Mouse (Mus musculus): ENCODE results near the gene Ptgs2. TPM values are rescaled to one million over a fixed set of nuclear protein-coding genes. Genes with fewer than 3 reads are reported as not detected.

Ptgs2 gene
- polyA plus RNA-seq (2014; fragmentation: Nextera tagmentation; extraction: Ambion mirVana) = 0.16 and 0.42 TPM in 2 replicates

DNA sequence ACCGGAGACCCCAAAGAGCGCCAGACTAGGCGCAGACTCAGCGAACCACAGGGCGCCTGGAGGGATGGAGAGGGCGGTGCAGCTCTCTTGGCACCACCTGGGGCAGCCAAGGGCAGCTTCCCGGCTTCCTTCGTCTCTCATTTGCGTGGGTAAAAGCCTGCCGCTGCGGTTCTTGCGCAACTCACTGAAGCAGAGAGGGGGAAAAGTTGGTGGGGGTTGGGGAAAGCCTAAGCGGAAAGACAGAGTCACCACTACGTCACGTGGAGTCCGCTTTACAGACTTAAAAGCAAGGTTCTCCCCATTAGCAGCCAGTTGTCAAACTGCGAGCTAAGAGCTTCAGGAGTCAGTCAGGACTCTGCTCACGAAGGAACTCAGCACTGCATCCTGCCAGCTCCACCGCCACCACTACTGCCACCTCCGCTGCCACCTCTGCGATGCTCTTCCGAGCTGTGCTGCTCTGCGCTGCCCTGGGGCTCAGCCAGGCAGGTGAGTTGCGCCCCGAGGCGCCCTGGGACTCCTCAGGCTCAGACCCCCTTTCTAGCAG lies at the start of gene Ptgs2:
Gene Ptgs2, plus strand, starts transcription at position 242 of the 544 bp plus-strand sequence.
- no peak within 1 kb of the TSS for H3K9ac ChIP-seq (ENCODE audit: low read depth, low read length)
- H3K27me3 ChIP-seq (replicated peaks; ENCODE audit: control insufficient read depth, insufficient read depth, low read length) = no peaks in the 10 kb centered on the region
- no peak within 1 kb of the TSS for H3K27ac ChIP-seq (ENCODE audit: low read depth, low read length)
- no peaks in the 10 kb centered on the region for H3K36me3 ChIP-seq (ENCODE audit: control insufficient read depth, insufficient read depth, low read length)
- no peaks in the 10 kb centered on the region for H3K9me3 ChIP-seq (ENCODE audit: control insufficient read depth, low read length)
- 2% methylated on average over 26 of the region's 26 CpGs for WGBS
- ATAC-seq (replicated peaks; ENCODE audit: low FRiP score) = peak; percentile 55
- no peaks in the 10 kb centered on the region for H3K4me1 ChIP-seq (replicated peaks; ENCODE audit: control insufficient read depth, insufficient read depth, low read length)
- H3K4me3 ChIP-seq (ENCODE audit: low read depth, low read length) = peak within 1 kb of the TSS; percentile 44
- peak within 1 kb of the TSS; percentile 67 for H3K4me2 ChIP-seq
- DNase-seq (ENCODE audit: low spot score) = no peak

DNA sequence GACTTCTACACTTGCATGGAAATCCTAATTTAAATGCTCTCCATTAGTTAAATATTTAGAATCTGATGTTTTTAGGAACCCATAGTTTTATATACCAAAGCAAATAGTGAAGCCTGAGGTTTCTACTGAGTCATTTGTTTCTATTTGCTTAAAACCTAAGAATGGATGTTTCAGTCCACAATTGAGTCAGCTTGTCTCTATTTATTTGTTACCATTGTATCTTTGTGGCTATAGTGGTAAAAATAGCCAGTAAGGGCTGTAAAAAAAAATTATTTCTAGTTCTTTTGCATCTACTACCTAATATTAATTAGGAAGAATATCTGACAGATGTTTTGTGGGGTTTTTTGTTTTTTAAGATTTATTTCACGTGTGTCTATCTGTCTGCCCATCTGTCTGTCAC lies 49.6 kb upstream of the Ptgs2 start:
- Histone ChIP-seq H3K4me2 (no peak overlapping the region), H3K9me3 (ENCODE audit: control insufficient read depth, low read length) (no peaks in the 10 kb centered on the region), H3K27me3 (replicated peaks; ENCODE audit: control insufficient read depth, insufficient read depth, low read length) (no peaks in the 10 kb centered on the region), H3K4me3 (ENCODE audit: low read depth, low read length) (no peak overlapping the region), H3K4me1 (replicated peaks; ENCODE audit: control insufficient read depth, insufficient read depth, low read length) (no peaks in the 10 kb centered on the region), H3K9ac (ENCODE audit: low read depth, low read length) (no peak overlapping the region), H3K27ac (ENCODE audit: low read depth, low read length) (no peak overlapping the region), H3K36me3 (ENCODE audit: control insufficient read depth, insufficient read depth, low read length) (no peaks in the 10 kb centered on the region)
- no peak for DNase-seq (ENCODE audit: low spot score)
- no peak for ATAC-seq (replicated peaks; ENCODE audit: low FRiP score)
- 62% methylated on average over 1 of the region's 1 CpGs for WGBS

GRCm38 (mm10) chr1:150065684-150066083 lies 34.1 kb upstream of the Ptgs2 start:
- H3K27me3 ChIP-seq (replicated peaks; ENCODE audit: control insufficient read depth, insufficient read depth, low read length) = no peaks in the 10 kb centered on the region
- H3K4me1 ChIP-seq (replicated peaks; ENCODE audit: control insufficient read depth, insufficient read depth, low read length) = no peaks in the 10 kb centered on the region
- H3K4me3 ChIP-seq (ENCODE audit: low read depth, low read length) = no peak overlapping the region
- ATAC-seq (replicated peaks; ENCODE audit: low FRiP score) (no peak), DNase-seq (ENCODE audit: low spot score) (no peak)
- no peak overlapping the region for H3K9ac ChIP-seq (ENCODE audit: low read depth, low read length)
- WGBS = 85% methylated on average over 1 of the region's 1 CpGs
- H3K9me3 ChIP-seq (ENCODE audit: control insufficient read depth, low read length) = no peaks in the 10 kb centered on the region
- H3K27ac ChIP-seq (ENCODE audit: low read depth, low read length) = no peak overlapping the region
- H3K4me2 ChIP-seq = no peak overlapping the region
- H3K36me3 ChIP-seq (ENCODE audit: control insufficient read depth, insufficient read depth, low read length) = no peaks in the 10 kb centered on the region

DNA sequence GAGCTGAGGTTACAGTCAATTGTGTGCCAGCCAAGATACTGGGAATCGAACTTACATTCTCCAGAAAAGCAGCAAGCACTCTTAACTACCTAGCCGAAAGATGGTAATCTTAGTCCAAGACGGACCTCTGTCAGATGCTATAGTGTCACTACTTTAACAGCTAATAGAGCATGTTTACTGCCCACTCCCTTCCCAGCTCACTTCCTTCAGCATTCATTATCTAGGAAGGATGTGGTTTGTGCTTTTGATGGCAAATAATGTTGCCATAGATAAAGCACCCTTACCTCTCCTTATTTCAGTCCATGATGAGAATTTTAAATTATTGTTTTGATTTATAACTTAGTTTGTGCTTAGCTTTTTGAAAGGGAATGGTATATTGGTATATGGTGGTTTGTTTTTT lies 27.0 kb upstream of the Ptgs2 start:
- Histone ChIP-seq H3K27me3 (replicated peaks; ENCODE audit: control insufficient read depth, insufficient read depth, low read length) (no peaks in the 10 kb centered on the region), H3K9ac (ENCODE audit: low read depth, low read length) (no peak overlapping the region), H3K4me1 (replicated peaks; ENCODE audit: control insufficient read depth, insufficient read depth, low read length) (no peaks in the 10 kb centered on the region), H3K9me3 (ENCODE audit: control insufficient read depth, low read length) (no peaks in the 10 kb centered on the region), H3K4me3 (ENCODE audit: low read depth, low read length) (no peak overlapping the region), H3K27ac (ENCODE audit: low read depth, low read length) (no peak overlapping the region), H3K36me3 (ENCODE audit: control insufficient read depth, insufficient read depth, low read length) (no peaks in the 10 kb centered on the region), H3K4me2 (no peak overlapping the region)
- 50% methylated on average over 3 of the region's 3 CpGs for WGBS
- ATAC-seq (replicated peaks; ENCODE audit: low FRiP score) (no peak), DNase-seq (ENCODE audit: low spot score) (no peak)

DNA sequence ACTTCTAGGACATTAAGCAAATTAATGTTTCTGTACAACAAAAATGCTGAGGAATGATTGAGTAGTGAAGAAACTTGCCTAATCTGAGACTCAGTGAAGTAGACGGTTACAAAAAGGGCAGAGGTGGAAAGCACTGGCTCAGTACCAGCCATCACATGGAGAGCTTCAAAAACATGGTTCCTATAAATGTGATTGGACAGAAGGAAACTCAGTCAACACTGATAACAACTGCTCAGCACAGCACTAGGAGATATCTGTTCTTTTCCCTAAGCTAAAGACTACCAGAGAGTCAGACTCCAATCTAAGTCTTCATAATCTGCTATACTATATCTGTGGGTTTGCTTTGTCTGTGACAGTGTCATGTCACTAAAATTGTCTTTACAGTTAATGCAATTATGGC lies 25.2 kb upstream of the Ptgs2 start:
- H3K9ac ChIP-seq (ENCODE audit: low read depth, low read length) = no peak overlapping the region
- no peaks in the 10 kb centered on the region for H3K36me3 ChIP-seq (ENCODE audit: control insufficient read depth, insufficient read depth, low read length)
- H3K27ac ChIP-seq (ENCODE audit: low read depth, low read length) = no peak overlapping the region
- 54% methylated on average over 1 of the region's 1 CpGs for whole genome bisulfite sequencing
- no peak overlapping the region for H3K4me3 ChIP-seq (ENCODE audit: low read depth, low read length)
- no peaks in the 10 kb centered on the region for H3K27me3 ChIP-seq (replicated peaks; ENCODE audit: control insufficient read depth, insufficient read depth, low read length)
- no peaks in the 10 kb centered on the region for H3K9me3 ChIP-seq (ENCODE audit: control insufficient read depth, low read length)
- H3K4me1 ChIP-seq (replicated peaks; ENCODE audit: control insufficient read depth, insufficient read depth, low read length) = no peaks in the 10 kb centered on the region
- DNase-seq (ENCODE audit: low spot score) = no peak
- no peak overlapping the region for H3K4me2 ChIP-seq
- no peak for ATAC-seq (replicated peaks; ENCODE audit: low FRiP score)

- ATAC-seq (replicated peaks; ENCODE audit: low FRiP score) (no peak), DNase-seq (ENCODE audit: low spot score) (no peak)
- no peaks in the 10 kb centered on the region for H3K36me3 ChIP-seq (ENCODE audit: control insufficient read depth, insufficient read depth, low read length)
- 67% methylated on average over 6 of the region's 6 CpGs for WGBS
- H3K27ac ChIP-seq (ENCODE audit: low read depth, low read length) = no peak overlapping the region
- no peak overlapping the region for H3K9ac ChIP-seq (ENCODE audit: low read depth, low read length)
- no peak overlapping the region for H3K4me3 ChIP-seq (ENCODE audit: low read depth, low read length)
- no peaks in the 10 kb centered on the region for H3K9me3 ChIP-seq (ENCODE audit: control insufficient read depth, low read length)
- no peaks in the 10 kb centered on the region for H3K4me1 ChIP-seq (replicated peaks; ENCODE audit: control insufficient read depth, insufficient read depth, low read length)
- no peak overlapping the region for H3K4me2 ChIP-seq
- H3K27me3 ChIP-seq (replicated peaks; ENCODE audit: control insufficient read depth, insufficient read depth, low read length) = no peaks in the 10 kb centered on the region
Measured at GRCm38 (mm10) chr1:150089040-150089692, 10.7 kb upstream of the Ptgs2 start.

- Histone ChIP-seq H3K27me3 (replicated peaks; ENCODE audit: control insufficient read depth, insufficient read depth, low read length) (no peaks in the 10 kb centered on the region), H3K4me2 (no peak overlapping the region), H3K9ac (ENCODE audit: low read depth, low read length) (no peak overlapping the region), H3K27ac (ENCODE audit: low read depth, low read length) (no peak overlapping the region), H3K36me3 (ENCODE audit: control insufficient read depth, insufficient read depth, low read length) (no peaks in the 10 kb centered on the region), H3K4me1 (replicated peaks; ENCODE audit: control insufficient read depth, insufficient read depth, low read length) (no peaks in the 10 kb centered on the region), H3K4me3 (ENCODE audit: low read depth, low read length) (no peak overlapping the region), H3K9me3 (ENCODE audit: control insufficient read depth, low read length) (no peaks in the 10 kb centered on the region)
- WGBS = 78% methylated on average over 1 of the region's 1 CpGs
- ATAC-seq (replicated peaks; ENCODE audit: low FRiP score) (no peak), DNase-seq (ENCODE audit: low spot score) (no peak)
Measured at GRCm38 (mm10) chr1:150090229-150090628, 9.6 kb upstream of the Ptgs2 start.

DNA sequence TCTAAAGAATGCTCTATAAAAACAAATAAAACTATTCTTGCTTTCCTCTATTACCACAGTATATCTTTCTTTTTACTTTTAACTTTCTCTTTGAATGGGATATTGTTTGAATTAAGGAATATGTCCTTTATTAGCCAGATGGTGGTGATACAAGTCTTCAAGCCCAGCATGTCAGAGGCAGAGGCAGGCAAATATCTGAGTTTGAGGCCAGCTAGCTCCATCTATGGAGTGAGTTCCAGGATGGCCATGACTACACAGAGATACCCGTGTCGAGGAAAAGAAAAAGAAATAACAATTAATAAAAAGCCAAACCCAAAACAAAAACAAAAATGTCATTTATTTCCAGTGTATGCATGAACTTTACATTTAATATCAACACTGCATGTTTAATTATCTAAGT lies 2.8 kb upstream of the Ptgs2 start:
- Histone ChIP-seq H3K27ac (ENCODE audit: low read depth, low read length) (no peak overlapping the region), H3K4me2 (no peak overlapping the region), H3K27me3 (replicated peaks; ENCODE audit: control insufficient read depth, insufficient read depth, low read length) (no peaks in the 10 kb centered on the region), H3K4me1 (replicated peaks; ENCODE audit: control insufficient read depth, insufficient read depth, low read length) (no peaks in the 10 kb centered on the region), H3K4me3 (ENCODE audit: low read depth, low read length) (no peak overlapping the region), H3K36me3 (ENCODE audit: control insufficient read depth, insufficient read depth, low read length) (no peaks in the 10 kb centered on the region), H3K9me3 (ENCODE audit: control insufficient read depth, low read length) (no peaks in the 10 kb centered on the region), H3K9ac (ENCODE audit: low read depth, low read length) (no peak overlapping the region)
- DNase-seq (ENCODE audit: low spot score) (no peak), ATAC-seq (replicated peaks; ENCODE audit: low FRiP score) (no peak)
- WGBS = 85% methylated on average over 2 of the region's 2 CpGs

DNA sequence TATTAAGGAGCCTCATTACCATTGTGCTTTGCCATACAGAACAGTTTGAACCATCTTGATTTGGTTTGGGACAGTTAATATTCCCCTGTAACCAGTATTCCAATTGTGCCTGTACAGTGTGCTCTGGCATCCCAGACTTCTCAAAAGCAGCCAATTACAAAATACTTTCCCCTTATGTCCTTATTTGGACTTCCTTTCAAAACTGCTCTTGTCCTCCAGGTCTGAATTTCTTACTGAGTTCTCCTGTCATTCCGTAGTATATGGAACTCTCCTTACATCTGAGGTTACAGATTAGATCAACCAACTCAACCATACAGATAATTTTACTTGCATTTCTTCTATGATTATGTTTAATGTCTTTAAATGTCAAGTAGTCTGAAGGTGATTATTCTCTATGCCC lies 2.1 kb upstream of the Ptgs2 start:
- no peaks in the 10 kb centered on the region for H3K36me3 ChIP-seq (ENCODE audit: control insufficient read depth, insufficient read depth, low read length)
- H3K9me3 ChIP-seq (ENCODE audit: control insufficient read depth, low read length) = no peaks in the 10 kb centered on the region
- no peak overlapping the region for H3K4me3 ChIP-seq (ENCODE audit: low read depth, low read length)
- WGBS = 46% methylated on average over 1 of the region's 1 CpGs
- no peak overlapping the region for H3K9ac ChIP-seq (ENCODE audit: low read depth, low read length)
- no peak overlapping the region for H3K27ac ChIP-seq (ENCODE audit: low read depth, low read length)
- ATAC-seq (replicated peaks; ENCODE audit: low FRiP score) = no peak
- no peak overlapping the region for H3K4me2 ChIP-seq
- no peaks in the 10 kb centered on the region for H3K27me3 ChIP-seq (replicated peaks; ENCODE audit: control insufficient read depth, insufficient read depth, low read length)
- no peaks in the 10 kb centered on the region for H3K4me1 ChIP-seq (replicated peaks; ENCODE audit: control insufficient read depth, insufficient read depth, low read length)
- no peak for DNase-seq (ENCODE audit: low spot score)

Data from liver, embryonic 11.5 days (tissue).